Mouse (Mus musculus): ENCODE results near the gene Rptor.

Rptor gene

GRCm38 (mm10) chr11:119807431-119808031 lies 204.8 kb downstream of the Rptor start:
- DNase-seq (ENCODE audit: extremely low read depth, low read depth, low spot score) = no peak

- DNase-seq (ENCODE audit: extremely low read depth, low read depth, low spot score) = no peak
Measured at GRCm38 (mm10) chr11:119808647-119809280, 206.1 kb downstream of the Rptor start.

GRCm38 (mm10) chr11:119809309-119809708 lies 206.6 kb downstream of the Rptor start:
- DNase-seq (ENCODE audit: extremely low read depth, low read depth, low spot score) = no peak

GRCm38 (mm10) chr11:119811022-119811421 lies 208.3 kb downstream of the Rptor start:
- no peak for DNase-seq (ENCODE audit: extremely low read depth, low read depth, low spot score)

GRCm38 (mm10) chr11:119811598-119811997 lies 208.9 kb downstream of the Rptor start:
- DNase-seq (ENCODE audit: extremely low read depth, low read depth, low spot score) = no peak

GRCm38 (mm10) chr11:119812093-119812492 lies 209.4 kb downstream of the Rptor start:
- DNase-seq (ENCODE audit: extremely low read depth, low read depth, low spot score) = no peak

GRCm38 (mm10) chr11:119814035-119814558 lies 211.4 kb downstream of the Rptor start:
- DNase-seq (ENCODE audit: extremely low read depth, low read depth, low spot score) = no peak

- no peak for DNase-seq (ENCODE audit: extremely low read depth, low read depth, low spot score)
Measured at GRCm38 (mm10) chr11:119816798-119817361, 214.2 kb downstream of the Rptor start.

- DNase-seq (ENCODE audit: extremely low read depth, low read depth, low spot score) = no peak
Measured at GRCm38 (mm10) chr11:119817362-119817837, 214.7 kb downstream of the Rptor start.

GRCm38 (mm10) chr11:119817898-119818297 lies 215.2 kb downstream of the Rptor start:
- no peak for DNase-seq (ENCODE audit: extremely low read depth, low read depth, low spot score)

- no peak for DNase-seq (ENCODE audit: extremely low read depth, low read depth, low spot score)
Measured at GRCm38 (mm10) chr11:119821514-119821913, 218.8 kb downstream of the Rptor start.

GRCm38 (mm10) chr11:119824072-119824649 lies 221.5 kb downstream of the Rptor start:
- no peak for DNase-seq (ENCODE audit: extremely low read depth, low read depth, low spot score)

- DNase-seq (ENCODE audit: extremely low read depth, low read depth, low spot score) = no peak
Measured at GRCm38 (mm10) chr11:119825783-119826182, 223.1 kb downstream of the Rptor start.

GRCm38 (mm10) chr11:119826239-119826638 lies 223.5 kb downstream of the Rptor start:
- DNase-seq (ENCODE audit: extremely low read depth, low read depth, low spot score) = no peak

- DNase-seq (ENCODE audit: extremely low read depth, low read depth, low spot score) = no peak
Measured at GRCm38 (mm10) chr11:119829116-119829515, 226.4 kb downstream of the Rptor start.

- DNase-seq (ENCODE audit: extremely low read depth, low read depth, low spot score) = no peak
Measured at GRCm38 (mm10) chr11:119831682-119832081, 229.0 kb downstream of the Rptor start.

GRCm38 (mm10) chr11:119833311-119833710 lies 230.6 kb downstream of the Rptor start:
- no peak for DNase-seq (ENCODE audit: extremely low read depth, low read depth, low spot score)

GRCm38 (mm10) chr11:119833877-119834804 lies 231.4 kb downstream of the Rptor start:
- DNase-seq (ENCODE audit: extremely low read depth, low read depth, low spot score) = no peak

GRCm38 (mm10) chr11:119836326-119836725 lies 233.6 kb downstream of the Rptor start:
- no peak for DNase-seq (ENCODE audit: extremely low read depth, low read depth, low spot score)

- DNase-seq (ENCODE audit: extremely low read depth, low read depth, low spot score) = no peak
Measured at GRCm38 (mm10) chr11:119837786-119838185, 235.1 kb downstream of the Rptor start.

Data from fat pad, adult 2 months (tissue).